Mouse (Mus musculus) liver, postnatal 0 days (tissue): ENCODE measurements at regions not wholly inside any gene's neighbourhood (a gene's known extent, or its start where the extent isn't known, plus 50 kb on each side); places are given as distances from the start of the nearest gene placed in this dataset.

Source experiments
- CTCF ChIP-seq: sonication (generic); IDR thresholded peaks from 2 replicates; pipeline ENCODE4 v1.5.1; 2016; ENCODE audit warnings: antibody characterized with exemption, low read depth
- EP300 ChIP-seq: IDR thresholded peaks from 2 replicates; pipeline ENCODE4 v1.6.1; 2016; ENCODE audit warnings: antibody characterized with exemption, low read depth, mild to moderate bottlenecking

DNA sequence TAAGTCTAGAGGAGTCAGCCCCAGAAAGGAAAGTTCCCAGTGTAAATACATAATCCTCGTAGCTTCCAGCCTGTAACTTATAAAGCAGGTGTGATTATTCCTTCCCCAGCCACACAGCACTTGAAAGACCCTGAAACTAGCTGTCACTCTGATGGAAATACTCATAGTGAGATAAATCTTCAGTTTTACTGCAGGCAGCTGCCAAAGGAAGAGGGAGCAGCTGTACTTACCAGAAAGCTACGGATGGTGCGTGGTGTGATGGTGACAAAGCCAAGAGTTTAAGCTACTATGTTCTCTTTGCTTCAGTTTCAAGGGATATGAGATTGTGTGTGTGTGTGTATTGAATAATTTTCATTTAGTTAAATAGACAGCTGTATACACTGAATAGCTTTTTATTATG, 1007.1 kb downstream of the Robo2 start:
- TF ChIP-seq EP300, result no peak
- TF ChIP-seq CTCF, result no peak
